Mouse (Mus musculus): Measurements from ENCODE around the gene Acot7. TPM values are rescaled to one million over a fixed set of nuclear protein-coding genes. Genes with fewer than 3 reads are reported as not detected.
A peak's percentile ranks its signal among the peaks of the same experiment; 100 is the strongest.

The Acot7 gene
- polyA plus RNA-seq, 2 experiments = 47.3 to 50.3 TPM

DNA sequence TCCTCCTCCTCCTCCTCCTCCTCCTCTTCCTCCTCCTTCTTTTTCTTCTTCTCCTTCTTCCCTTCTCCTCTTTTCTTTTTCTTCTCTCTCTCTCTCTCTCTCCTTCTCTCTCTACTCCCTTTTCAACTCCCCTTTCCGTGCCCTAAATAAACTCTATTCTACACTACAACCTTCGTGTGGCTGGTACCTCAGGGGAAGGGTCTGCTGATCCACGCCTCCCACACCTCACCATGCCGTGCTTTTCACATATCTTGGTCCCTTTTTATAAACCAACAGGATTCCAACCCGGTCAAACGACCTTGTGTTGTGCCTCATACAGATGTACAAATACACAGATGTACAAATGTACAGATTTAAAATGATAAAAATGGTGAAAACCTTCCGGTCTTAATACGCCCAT, 118.4 kb downstream of the Acot7 start:
- peak overlapping the region; percentile 40; the same call in 1 of the 2 replicates for H3K9ac ChIP-seq (ENCODE audit: low read depth, low read length, severe bottlenecking)
- H3K9me3 ChIP-seq (ENCODE audit: control insufficient read depth, low read length) = no peaks in the 10 kb centered on the region
- peaks cover 23% of the 10 kb centered on the region for H3K27me3 ChIP-seq (ENCODE audit: control insufficient read depth, insufficient read depth, low read length)
- no peak for TF ChIP-seq POLR2A (IDR thresholded peaks at IDR 0.05; ENCODE audit: borderline replicate concordance, extremely low read depth, insufficient read depth, insufficient read length)
- ATAC-seq (ENCODE audit: low FRiP score, low read depth) (no peak), DNase-seq (ENCODE audit: low spot score) (no peak)
- peak overlapping the region; percentile 54 for H3K4me2 ChIP-seq (replicated peaks; ENCODE audit: low read depth, low read length, severe bottlenecking)
- peaks cover 18% of the 10 kb centered on the region for H3K36me3 ChIP-seq (ENCODE audit: control insufficient read depth, insufficient read depth, low read length)
- H3K4me3 ChIP-seq (replicated peaks; ENCODE audit: low read length) = peak overlapping the region; percentile 95
- WGBS = 18% methylated on average over 8 of the region's 8 CpGs
- H3K27ac ChIP-seq (replicated peaks; ENCODE audit: low read depth, low read length) = no peak overlapping the region
- peaks cover 11% of the 10 kb centered on the region for H3K4me1 ChIP-seq (ENCODE audit: control insufficient read depth, insufficient read depth, low read length)

GRCm38 (mm10) chr4:152296874-152297861, 119.2 kb downstream of the Acot7 start, which contains the start of gene Icmt:
Gene Icmt (plus strand): TSS chr4:152297227.
- Histone ChIP-seq H3K4me2 (replicated peaks; ENCODE audit: low read depth, low read length, severe bottlenecking) (peak within 1 kb of the TSS; percentile 96), H3K4me3 (replicated peaks; ENCODE audit: low read length) (peak within 1 kb of the TSS; percentile 95), H3K36me3 (ENCODE audit: control insufficient read depth, insufficient read depth, low read length) (peaks cover 26% of the 10 kb centered on the region), H3K4me1 (ENCODE audit: control insufficient read depth, insufficient read depth, low read length) (peaks cover 11% of the 10 kb centered on the region), H3K27ac (replicated peaks; ENCODE audit: low read depth, low read length) (peak within 1 kb of the TSS; percentile 58; the same call in 1 of the 2 replicates), H3K9me3 (ENCODE audit: control insufficient read depth, low read length) (no peaks in the 10 kb centered on the region), H3K27me3 (ENCODE audit: control insufficient read depth, insufficient read depth, low read length) (peaks cover 15% of the 10 kb centered on the region), H3K9ac (ENCODE audit: low read depth, low read length, severe bottlenecking) (peak within 1 kb of the TSS; percentile 95)
- under 1% methylated on average over 100 of the region's 119 CpGs for WGBS
- TF ChIP-seq POLR2A (IDR thresholded peaks at IDR 0.05; ENCODE audit: borderline replicate concordance, extremely low read depth, insufficient read depth, insufficient read length) = peak; percentile 54; the same call in 1 of the 2 replicates
- peak; percentile 98 for DNase-seq (ENCODE audit: low spot score)
- peak; percentile 97 for ATAC-seq (ENCODE audit: low FRiP score, low read depth)

DNA sequence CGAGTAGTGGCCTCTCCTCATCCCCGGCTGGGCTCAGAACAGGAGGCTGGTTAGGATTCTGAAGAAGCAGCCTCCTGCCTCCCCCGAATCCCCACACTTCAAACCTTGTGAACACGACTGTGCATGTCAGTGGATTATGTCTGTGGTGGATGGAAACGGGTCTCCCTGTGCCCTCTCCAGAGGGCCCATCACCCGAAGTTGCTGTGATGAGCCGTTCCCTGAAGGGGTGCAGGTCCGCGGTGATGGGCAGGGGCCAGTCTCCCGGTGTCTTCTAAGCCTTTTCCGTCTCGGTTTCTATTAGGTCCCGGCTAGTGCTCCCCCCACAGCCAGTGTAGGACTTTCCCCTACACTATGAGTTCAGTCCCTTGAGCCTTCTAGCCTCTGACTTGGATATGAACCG, 120.9 kb downstream of the Acot7 start:
- no peaks in the 10 kb centered on the region for H3K9me3 ChIP-seq (ENCODE audit: control insufficient read depth, low read length)
- H3K4me2 ChIP-seq (replicated peaks; ENCODE audit: low read depth, low read length, severe bottlenecking) = no peak overlapping the region
- ATAC-seq (ENCODE audit: low FRiP score, low read depth) (no peak), DNase-seq (ENCODE audit: low spot score) (no peak)
- H3K27ac ChIP-seq (replicated peaks; ENCODE audit: low read depth, low read length) = no peak overlapping the region
- WGBS = 82% methylated on average over 14 of the region's 14 CpGs
- no peak overlapping the region for H3K4me3 ChIP-seq (replicated peaks; ENCODE audit: low read length)
- no peaks in the 10 kb centered on the region for H3K27me3 ChIP-seq (ENCODE audit: control insufficient read depth, insufficient read depth, low read length)
- no peak for TF ChIP-seq POLR2A (IDR thresholded peaks at IDR 0.05; ENCODE audit: borderline replicate concordance, extremely low read depth, insufficient read depth, insufficient read length)
- H3K9ac ChIP-seq (ENCODE audit: low read depth, low read length, severe bottlenecking) = peak overlapping the region; percentile 95
- H3K36me3 ChIP-seq (ENCODE audit: control insufficient read depth, insufficient read depth, low read length) = peaks cover 40% of the 10 kb centered on the region
- peaks cover 11% of the 10 kb centered on the region for H3K4me1 ChIP-seq (ENCODE audit: control insufficient read depth, insufficient read depth, low read length)

GRCm38 (mm10) chr4:152300375-152300774, 122.4 kb downstream of the Acot7 start:
- WGBS = 88% methylated on average over 8 of the region's 8 CpGs
- no peak overlapping the region for H3K4me2 ChIP-seq (replicated peaks; ENCODE audit: low read depth, low read length, severe bottlenecking)
- H3K27ac ChIP-seq (replicated peaks; ENCODE audit: low read depth, low read length) = no peak overlapping the region
- no peak for ATAC-seq (ENCODE audit: low FRiP score, low read depth)
- peaks cover 55% of the 10 kb centered on the region for H3K36me3 ChIP-seq (ENCODE audit: control insufficient read depth, insufficient read depth, low read length)
- no peak for TF ChIP-seq POLR2A (IDR thresholded peaks at IDR 0.05; ENCODE audit: borderline replicate concordance, extremely low read depth, insufficient read depth, insufficient read length)
- DNase-seq (ENCODE audit: low spot score) = no peak
- no peaks in the 10 kb centered on the region for H3K9me3 ChIP-seq (ENCODE audit: control insufficient read depth, low read length)
- H3K4me3 ChIP-seq (replicated peaks; ENCODE audit: low read length) = no peak overlapping the region
- H3K4me1 ChIP-seq (ENCODE audit: control insufficient read depth, insufficient read depth, low read length) = peaks cover 11% of the 10 kb centered on the region
- no peak overlapping the region for H3K9ac ChIP-seq (ENCODE audit: low read depth, low read length, severe bottlenecking)
- H3K27me3 ChIP-seq (ENCODE audit: control insufficient read depth, insufficient read depth, low read length) = no peaks in the 10 kb centered on the region

DNA sequence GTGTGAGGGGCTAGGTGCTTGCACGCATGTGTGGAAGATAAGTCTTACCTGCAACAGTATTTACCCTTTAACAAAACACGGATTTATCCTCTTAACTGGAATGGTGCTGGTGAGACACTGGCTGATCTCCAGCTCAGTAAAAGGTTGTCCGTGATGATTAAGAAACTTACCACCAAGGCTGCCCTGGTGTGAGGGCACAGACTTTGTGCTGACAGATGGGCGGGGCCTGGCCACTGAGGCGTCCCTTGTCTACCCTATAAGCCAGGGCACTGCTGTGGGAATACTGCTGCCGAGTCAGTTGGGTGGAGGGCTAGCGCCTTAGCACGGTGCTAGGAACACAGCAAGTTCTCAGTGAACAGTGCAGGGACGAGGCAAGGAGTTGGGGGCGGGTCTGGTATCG, 124.1 kb downstream of the Acot7 start:
- DNase-seq (ENCODE audit: low spot score) = no peak
- H3K36me3 ChIP-seq (ENCODE audit: control insufficient read depth, insufficient read depth, low read length) = peaks cover 55% of the 10 kb centered on the region
- WGBS = 87% methylated on average over 11 of the region's 11 CpGs

More for the DNA sequence above, 124.1 kb downstream of the Acot7 start:
- ATAC-seq (ENCODE audit: low FRiP score, low read depth) = no peak
- H3K9ac ChIP-seq (ENCODE audit: low read depth, low read length, severe bottlenecking) = no peak overlapping the region
- peaks cover 9% of the 10 kb centered on the region for H3K4me1 ChIP-seq (ENCODE audit: control insufficient read depth, insufficient read depth, low read length)
- no peak for TF ChIP-seq POLR2A (IDR thresholded peaks at IDR 0.05; ENCODE audit: borderline replicate concordance, extremely low read depth, insufficient read depth, insufficient read length)
- H3K4me2 ChIP-seq (replicated peaks; ENCODE audit: low read depth, low read length, severe bottlenecking) = no peak overlapping the region
- no peaks in the 10 kb centered on the region for H3K27me3 ChIP-seq (ENCODE audit: control insufficient read depth, insufficient read depth, low read length)
- H3K9me3 ChIP-seq (ENCODE audit: control insufficient read depth, low read length) = no peaks in the 10 kb centered on the region
- no peak overlapping the region for H3K4me3 ChIP-seq (replicated peaks; ENCODE audit: low read length)
- no peak overlapping the region for H3K27ac ChIP-seq (replicated peaks; ENCODE audit: low read depth, low read length)
